Mouse (Mus musculus): ENCODE data around the gene Trak2. TPM values are rescaled to one million over a fixed set of nuclear protein-coding genes. Genes with fewer than 3 reads are reported as not detected.
"Not testable (repeated sequence)": the region's sequence is repeated elsewhere in the genome, so short reads cannot be mapped to it uniquely, and the experiment has no call there.

Gene Trak2
- polyA plus RNA-seq, 1 experiment: 66.2 TPM

DNA sequence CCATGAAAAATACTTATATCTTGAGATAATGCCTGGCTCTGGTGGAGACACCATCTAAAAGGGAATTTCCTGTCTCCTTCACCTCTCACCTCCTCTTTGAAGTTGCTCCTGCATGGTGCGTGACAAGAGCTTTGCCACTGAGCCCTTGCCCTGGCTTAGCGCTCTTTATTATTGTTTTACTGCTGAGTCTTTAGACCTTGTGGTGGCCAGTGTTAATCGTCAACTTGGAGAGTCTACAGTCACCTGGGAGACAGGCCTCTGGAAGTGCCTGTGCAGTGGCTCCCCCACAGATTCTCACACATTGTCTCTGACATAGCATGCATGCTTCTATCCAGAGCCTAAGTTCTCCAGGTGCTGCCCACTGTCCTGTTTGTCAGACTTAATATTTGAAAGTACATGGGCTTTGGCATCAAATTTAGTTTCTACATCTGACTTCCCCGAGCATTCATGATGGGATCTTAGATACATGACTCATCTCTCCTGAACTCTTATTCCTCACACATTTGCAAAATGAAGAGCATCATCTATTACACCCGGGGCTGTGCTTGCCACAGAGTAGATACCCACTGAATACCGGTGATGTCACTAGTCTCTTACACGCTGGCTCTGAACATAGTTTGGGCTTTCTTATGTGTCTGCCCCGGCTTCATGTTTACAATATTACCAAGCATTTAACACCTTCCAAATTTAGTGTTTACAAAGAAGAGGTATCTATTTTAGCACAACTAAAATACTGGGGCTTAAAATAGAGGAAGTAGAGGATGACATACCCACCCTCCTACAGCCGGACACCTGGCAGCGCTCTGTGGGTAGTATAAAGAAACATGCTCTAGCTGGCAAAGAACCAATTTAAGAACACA lies 36.3 kb downstream of the Trak2 start:
- H3K27ac ChIP-seq (ENCODE audit: insufficient read depth, low read length): no peak overlapping the region
- 62% methylated on average over 10 of the region's 10 CpGs for WGBS
- no peak for TF ChIP-seq POLR2A (IDR thresholded peaks at IDR 0.05; ENCODE audit: borderline replicate concordance, insufficient read depth, low read length)
- TF ChIP-seq CTCF (IDR thresholded peaks at IDR 0.05; ENCODE audit: borderline replicate concordance, insufficient read depth, low read depth, low read length): no peak
- H3K4me3 ChIP-seq (replicated peaks; ENCODE audit: insufficient read depth, low read depth, low read length): no peak overlapping the region
- H3K4me1 ChIP-seq (ENCODE audit: control insufficient read depth, insufficient read depth, low read length): peaks cover 3% of the 10 kb centered on the region; the same call in 1 of the 2 replicates
- no peak for DNase-seq
- no peaks in the 10 kb centered on the region for H3K27me3 ChIP-seq (ENCODE audit: control insufficient read depth, insufficient read depth, low read length)

DNA sequence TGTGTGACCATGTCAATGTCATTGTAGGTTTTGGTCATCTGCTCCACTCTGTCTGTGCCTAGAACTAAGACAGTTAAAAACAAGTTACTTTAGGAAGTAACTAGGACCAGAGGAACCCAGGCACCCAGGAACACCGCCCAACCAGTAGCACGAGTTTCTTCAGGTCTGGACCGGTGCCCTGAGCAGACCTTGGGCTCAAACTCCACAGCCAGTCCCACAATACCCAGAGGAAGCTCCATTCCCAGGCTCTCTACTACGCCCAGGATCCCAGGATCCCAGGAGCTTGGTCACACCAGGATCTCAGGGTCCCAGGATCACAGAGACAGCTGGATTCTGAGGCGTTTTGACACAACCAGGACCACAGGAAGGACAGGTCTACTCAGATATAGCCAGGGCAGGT lies 46.6 kb downstream of the Trak2 start:
- no peaks in the 10 kb centered on the region for H3K27me3 ChIP-seq (ENCODE audit: control insufficient read depth, insufficient read depth, low read length)
- no peak overlapping the region for H3K4me3 ChIP-seq (replicated peaks; ENCODE audit: insufficient read depth, low read depth, low read length)
- no peak for TF ChIP-seq POLR2A (IDR thresholded peaks at IDR 0.05; ENCODE audit: borderline replicate concordance, insufficient read depth, low read length)
- TF ChIP-seq CTCF (IDR thresholded peaks at IDR 0.05; ENCODE audit: borderline replicate concordance, insufficient read depth, low read depth, low read length): no peak
- no peaks in the 10 kb centered on the region for H3K4me1 ChIP-seq (ENCODE audit: control insufficient read depth, insufficient read depth, low read length)
- H3K27ac ChIP-seq (ENCODE audit: insufficient read depth, low read length): no peak overlapping the region
- DNase-seq: no peak
- WGBS: 98% methylated on average over 5 of the region's 5 CpGs

DNA sequence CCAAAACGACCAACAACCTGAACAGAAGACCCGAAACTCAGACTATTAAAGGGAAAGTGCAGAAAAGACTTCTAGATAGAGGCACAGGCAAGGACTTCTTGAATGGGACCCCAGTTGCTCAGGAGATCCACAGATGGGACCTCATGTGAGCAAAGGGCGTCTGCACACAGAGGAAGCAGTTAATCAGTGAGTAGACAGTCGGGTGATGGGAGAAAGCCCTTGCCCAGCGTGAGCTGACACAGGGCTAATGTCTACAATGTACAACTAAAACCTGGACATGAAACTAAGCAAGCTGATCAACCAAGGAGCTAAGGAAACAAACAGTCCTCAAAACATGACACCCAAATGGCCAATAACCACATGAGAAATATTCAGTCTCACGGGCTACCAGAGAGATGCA lies 55.7 kb downstream of the Trak2 start:
- DNase-seq: no peak
- Histone ChIP-seq H3K4me1 (ENCODE audit: control insufficient read depth, insufficient read depth, low read length) (no peaks in the 10 kb centered on the region), H3K27ac (ENCODE audit: insufficient read depth, low read length) (no peak overlapping the region), H3K27me3 (ENCODE audit: control insufficient read depth, insufficient read depth, low read length) (no peaks in the 10 kb centered on the region), H3K4me3 (replicated peaks; ENCODE audit: insufficient read depth, low read depth, low read length) (no peak overlapping the region)
- WGBS: 87% methylated on average over 6 of the region's 6 CpGs
- TF ChIP-seq POLR2A (IDR thresholded peaks at IDR 0.05; ENCODE audit: borderline replicate concordance, insufficient read depth, low read length) (no peak), CTCF (IDR thresholded peaks at IDR 0.05; ENCODE audit: borderline replicate concordance, insufficient read depth, low read depth, low read length) (no peak)

DNA sequence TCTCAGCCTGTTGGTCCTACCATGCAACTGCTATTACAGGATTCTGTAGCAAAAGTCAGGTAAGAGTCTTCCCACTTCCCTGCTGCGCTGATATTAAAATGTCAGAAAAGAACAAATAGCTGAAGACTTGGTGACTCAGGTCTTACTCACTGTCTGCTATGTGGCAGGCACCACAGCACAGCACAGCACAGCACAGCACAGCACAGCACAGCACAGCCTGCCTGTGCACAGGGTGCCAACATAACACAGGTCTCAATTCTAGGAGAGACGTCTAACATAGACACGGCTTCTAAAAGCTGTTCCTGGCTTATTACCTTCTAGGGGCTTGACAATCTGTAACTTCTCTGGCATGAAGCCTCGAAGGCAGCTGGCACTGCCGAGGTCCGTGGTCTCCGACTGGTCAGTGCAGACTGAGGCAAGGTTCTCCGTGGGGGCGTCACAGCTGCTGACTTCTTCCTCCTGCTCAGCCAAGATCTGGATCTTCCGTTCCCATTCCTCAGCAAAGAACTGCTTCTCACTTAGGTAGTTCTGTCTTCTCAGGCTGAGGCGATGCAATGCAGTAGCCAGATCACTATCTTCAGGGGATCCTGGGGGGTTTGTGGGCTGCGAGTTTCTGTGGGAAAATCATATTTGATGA lies 63.5 kb downstream of the Trak2 start:
- no peak overlapping the region for H3K27ac ChIP-seq (ENCODE audit: insufficient read depth, low read length)
- DNase-seq: no peak
- H3K27me3 ChIP-seq (ENCODE audit: control insufficient read depth, insufficient read depth, low read length): no peaks in the 10 kb centered on the region
- TF ChIP-seq POLR2A (IDR thresholded peaks at IDR 0.05; ENCODE audit: borderline replicate concordance, insufficient read depth, low read length) (no peak), CTCF (IDR thresholded peaks at IDR 0.05; ENCODE audit: borderline replicate concordance, insufficient read depth, low read depth, low read length) (no peak)
- no peaks in the 10 kb centered on the region for H3K4me1 ChIP-seq (ENCODE audit: control insufficient read depth, insufficient read depth, low read length)
- 43% methylated on average over 12 of the region's 12 CpGs for WGBS
- H3K4me3 ChIP-seq (replicated peaks; ENCODE audit: insufficient read depth, low read depth, low read length): no peak overlapping the region

DNA sequence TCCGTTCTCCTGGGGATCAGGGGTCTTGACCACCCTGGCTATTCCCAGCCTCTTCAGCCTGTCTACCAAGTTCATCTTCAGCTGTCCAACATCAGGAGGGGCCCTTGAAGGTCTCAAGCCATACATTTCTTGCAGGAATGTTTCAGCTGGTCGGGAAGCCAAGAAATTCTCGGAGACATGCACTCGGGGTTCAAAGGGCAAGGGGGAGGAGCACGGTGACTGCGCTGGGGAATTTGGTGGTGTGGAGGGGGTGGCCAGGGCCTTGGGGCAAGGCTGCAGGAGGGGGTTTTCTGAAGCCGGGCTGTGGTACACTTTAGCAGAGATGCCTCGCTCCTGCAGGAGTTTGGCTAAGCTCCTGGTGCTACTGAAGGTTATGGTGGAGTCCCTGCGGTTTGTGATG lies 69.5 kb downstream of the Trak2 start:
- Histone ChIP-seq H3K27me3 (ENCODE audit: control insufficient read depth, insufficient read depth, low read length) (no peaks in the 10 kb centered on the region), H3K27ac (ENCODE audit: insufficient read depth, low read length) (no peak overlapping the region), H3K4me3 (replicated peaks; ENCODE audit: insufficient read depth, low read depth, low read length) (no peak overlapping the region), H3K4me1 (ENCODE audit: control insufficient read depth, insufficient read depth, low read length) (no peaks in the 10 kb centered on the region)
- no peak for TF ChIP-seq POLR2A (IDR thresholded peaks at IDR 0.05; ENCODE audit: borderline replicate concordance, insufficient read depth, low read length)
- TF ChIP-seq CTCF (IDR thresholded peaks at IDR 0.05; ENCODE audit: borderline replicate concordance, insufficient read depth, low read depth, low read length): no peak
- 79% methylated on average over 9 of the region's 9 CpGs for WGBS
- DNase-seq: no peak

DNA sequence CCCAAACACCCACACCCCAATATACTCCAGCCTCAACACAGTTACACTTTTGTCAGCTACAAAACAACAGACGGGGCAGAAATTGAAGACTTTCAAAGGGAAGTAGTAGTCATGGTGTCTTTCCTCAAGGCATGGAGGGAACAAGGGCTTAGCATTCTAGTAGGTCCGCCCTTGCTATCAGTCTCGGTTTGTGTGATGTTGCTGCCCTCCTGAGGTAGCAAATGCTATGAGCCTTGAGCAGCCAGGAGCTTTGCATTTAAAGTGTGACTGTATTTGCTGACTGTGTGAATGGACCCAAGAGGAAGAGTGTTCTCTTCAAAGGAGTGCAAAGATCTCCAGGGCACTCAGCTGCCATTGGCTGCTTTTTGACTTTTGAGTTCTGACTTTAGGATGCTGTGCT lies 75.7 kb downstream of the Trak2 start:
- not testable (repeated sequence) for H3K27me3 ChIP-seq (ENCODE audit: control insufficient read depth, insufficient read depth, low read length); DNase-seq; H3K4me1 ChIP-seq (ENCODE audit: control insufficient read depth, insufficient read depth, low read length); H3K27ac ChIP-seq (ENCODE audit: insufficient read depth, low read length); H3K4me3 ChIP-seq (replicated peaks; ENCODE audit: insufficient read depth, low read depth, low read length)
- WGBS: 31% methylated on average over 3 of the region's 3 CpGs

DNA sequence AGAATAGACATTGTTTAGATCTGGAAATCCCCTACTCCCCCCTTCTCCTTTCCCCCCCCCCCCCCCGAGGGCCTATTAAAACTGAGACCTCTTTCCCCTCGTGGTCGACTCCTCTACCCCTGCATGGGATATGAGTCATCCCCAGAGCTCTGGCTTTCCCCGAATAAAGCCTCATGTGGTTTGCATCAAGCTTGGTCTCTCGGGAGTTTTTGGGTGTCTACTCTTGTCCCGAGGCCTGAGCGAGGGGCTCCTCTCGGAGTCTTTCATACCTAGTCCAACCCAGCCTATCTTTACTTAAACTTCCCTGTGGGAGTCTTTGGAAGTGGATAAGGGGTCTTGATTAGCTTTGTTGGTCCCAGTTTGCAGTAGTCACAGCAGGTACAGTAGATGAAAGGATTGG lies 80.8 kb downstream of the Trak2 start:
- WGBS: 85% methylated on average over 7 of the region's 8 CpGs
- not testable (repeated sequence) for H3K4me3 ChIP-seq (replicated peaks; ENCODE audit: insufficient read depth, low read depth, low read length)

DNA sequence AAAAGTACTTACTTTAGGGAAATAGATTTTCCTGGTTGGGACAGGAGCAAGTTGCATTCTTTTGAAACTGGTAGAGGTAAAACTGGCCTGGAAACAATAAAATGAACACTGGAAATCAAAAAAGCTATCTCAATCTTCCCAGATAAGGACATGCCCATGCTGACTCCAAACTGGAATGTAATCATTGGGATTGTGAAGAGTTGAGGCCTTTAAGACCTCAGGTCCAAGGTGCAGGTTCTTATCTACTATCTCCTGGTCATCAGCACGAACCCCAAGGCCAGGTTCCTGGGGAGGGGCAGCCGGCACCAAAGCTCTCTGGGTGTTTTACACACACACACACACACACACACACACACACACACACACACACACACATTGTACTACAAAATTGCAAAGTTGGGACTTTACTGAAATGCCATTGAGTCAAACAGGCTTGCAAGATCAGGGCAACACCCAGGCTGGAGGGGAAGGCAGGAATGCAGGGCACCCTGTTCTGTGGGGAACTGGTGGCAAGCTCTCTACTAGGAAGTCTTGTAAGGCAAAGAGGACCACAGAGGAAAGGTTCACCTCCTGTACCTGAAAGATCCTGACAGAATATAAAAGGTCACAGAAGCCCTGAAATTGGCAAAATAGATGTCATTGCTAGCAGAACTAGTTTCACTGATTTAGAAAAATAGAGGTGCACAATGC lies 81.6 kb downstream of the Trak2 start:
- not testable (repeated sequence) for H3K4me1 ChIP-seq (ENCODE audit: control insufficient read depth, insufficient read depth, low read length); H3K27me3 ChIP-seq (ENCODE audit: control insufficient read depth, insufficient read depth, low read length); H3K4me3 ChIP-seq (replicated peaks; ENCODE audit: insufficient read depth, low read depth, low read length); DNase-seq; H3K27ac ChIP-seq (ENCODE audit: insufficient read depth, low read length)
- 93% methylated on average over 2 of the region's 2 CpGs for WGBS

More for the DNA sequence above, 80.8 kb downstream of the Trak2 start:
- not testable (repeated sequence) for H3K27me3 ChIP-seq (ENCODE audit: control insufficient read depth, insufficient read depth, low read length); DNase-seq; H3K4me1 ChIP-seq (ENCODE audit: control insufficient read depth, insufficient read depth, low read length); H3K27ac ChIP-seq (ENCODE audit: insufficient read depth, low read length)

DNA sequence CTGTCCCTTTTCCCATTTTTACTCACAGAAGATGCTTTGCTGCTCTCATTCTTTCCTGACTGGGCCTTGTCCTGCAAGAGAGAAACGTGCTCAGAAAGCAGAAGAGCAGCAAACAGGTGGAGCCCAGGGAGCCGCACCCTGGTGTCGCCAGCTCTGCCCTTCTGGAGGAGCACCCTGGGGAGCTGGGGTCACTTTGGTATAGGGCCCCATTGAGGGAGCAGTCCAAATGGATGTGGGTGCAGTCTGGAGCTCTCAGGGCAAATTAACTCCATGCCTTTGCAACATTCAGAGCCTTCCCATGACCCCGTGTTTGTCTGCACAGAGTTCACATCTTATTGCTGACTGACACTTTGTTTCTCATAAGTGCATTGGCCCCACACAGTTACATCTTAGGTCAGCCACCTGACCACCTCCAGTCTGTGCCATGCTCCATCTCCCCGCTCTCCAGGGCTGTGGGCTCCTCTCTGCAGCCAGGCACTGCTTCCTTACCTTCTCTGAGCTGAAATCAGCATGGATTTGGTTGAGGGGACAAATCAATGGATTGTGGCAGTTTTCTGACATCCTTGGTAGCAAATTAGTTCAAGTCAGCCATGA lies 82.4 kb downstream of the Trak2 start:
- not testable (repeated sequence) for H3K4me3 ChIP-seq (replicated peaks; ENCODE audit: insufficient read depth, low read depth, low read length); H3K27ac ChIP-seq (ENCODE audit: insufficient read depth, low read length); H3K27me3 ChIP-seq (ENCODE audit: control insufficient read depth, insufficient read depth, low read length); H3K4me1 ChIP-seq (ENCODE audit: control insufficient read depth, insufficient read depth, low read length); DNase-seq
- WGBS: 68% methylated on average over 5 of the region's 5 CpGs

Measured in cerebellum, adult 2 months (tissue).